Mouse (Mus musculus) retina, postnatal 7 days (tissue): ENCODE data around the gene Mycl.
A peak's percentile ranks its signal among the peaks of the same experiment; 100 is the strongest.
"Not testable (repeated sequence)": the region's sequence is repeated elsewhere in the genome, so short reads cannot be mapped to it uniquely, and the experiment has no call there.

Experiments
- DNase-seq: peaks from one replicate; pipeline ENCODE4 v3.0.0-alpha.2; 2012; ENCODE audit warnings: low read depth, low spot score

Mycl gene

DNA sequence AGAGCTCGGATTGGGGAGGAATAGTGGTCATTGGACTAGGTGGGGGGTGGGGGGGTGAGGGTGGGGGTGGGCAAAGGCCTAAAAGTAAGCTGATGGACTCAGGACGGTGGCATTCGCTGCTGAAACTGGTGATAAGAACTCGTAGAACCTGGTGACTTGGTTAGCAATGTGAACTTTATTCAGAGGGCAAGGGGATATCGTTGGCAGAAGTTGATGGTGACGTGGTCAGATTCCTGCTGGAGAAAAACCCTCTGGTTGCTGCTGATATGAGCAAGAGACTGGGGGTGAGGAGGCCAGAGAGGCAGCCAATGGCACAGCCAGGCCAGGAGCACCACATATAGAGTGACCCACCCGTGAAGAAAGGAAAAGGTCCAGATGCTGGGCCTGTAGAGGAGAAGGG is 14.2 kb upstream of the Mycl start:
- DNase-seq, result no peak

DNA sequence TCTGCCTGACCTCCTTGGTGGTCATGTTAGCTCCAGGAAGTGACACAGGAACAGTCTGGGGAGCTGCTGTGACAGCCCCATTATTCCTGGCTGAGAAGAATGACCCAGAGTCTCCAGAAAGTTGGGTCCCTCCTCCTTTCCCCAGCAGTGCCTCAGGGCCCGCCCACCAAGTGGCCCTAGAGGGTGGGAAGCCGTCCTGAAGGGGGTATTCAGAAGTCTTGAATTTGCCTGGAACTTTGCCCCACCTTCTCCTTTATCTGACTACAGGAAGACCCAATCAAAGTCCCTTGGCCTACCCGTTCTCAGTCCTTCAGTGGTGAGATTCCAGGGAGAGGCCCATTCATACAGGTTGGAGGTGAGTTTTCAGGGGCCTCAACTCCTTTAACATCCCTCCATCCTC is 13.5 kb upstream of the Mycl start:
- DNase-seq, result no peak

GRCm38 (mm10) chr4:122982537-122982936 is 12.9 kb upstream of the Mycl start:
- DNase-seq, result no peak

DNA sequence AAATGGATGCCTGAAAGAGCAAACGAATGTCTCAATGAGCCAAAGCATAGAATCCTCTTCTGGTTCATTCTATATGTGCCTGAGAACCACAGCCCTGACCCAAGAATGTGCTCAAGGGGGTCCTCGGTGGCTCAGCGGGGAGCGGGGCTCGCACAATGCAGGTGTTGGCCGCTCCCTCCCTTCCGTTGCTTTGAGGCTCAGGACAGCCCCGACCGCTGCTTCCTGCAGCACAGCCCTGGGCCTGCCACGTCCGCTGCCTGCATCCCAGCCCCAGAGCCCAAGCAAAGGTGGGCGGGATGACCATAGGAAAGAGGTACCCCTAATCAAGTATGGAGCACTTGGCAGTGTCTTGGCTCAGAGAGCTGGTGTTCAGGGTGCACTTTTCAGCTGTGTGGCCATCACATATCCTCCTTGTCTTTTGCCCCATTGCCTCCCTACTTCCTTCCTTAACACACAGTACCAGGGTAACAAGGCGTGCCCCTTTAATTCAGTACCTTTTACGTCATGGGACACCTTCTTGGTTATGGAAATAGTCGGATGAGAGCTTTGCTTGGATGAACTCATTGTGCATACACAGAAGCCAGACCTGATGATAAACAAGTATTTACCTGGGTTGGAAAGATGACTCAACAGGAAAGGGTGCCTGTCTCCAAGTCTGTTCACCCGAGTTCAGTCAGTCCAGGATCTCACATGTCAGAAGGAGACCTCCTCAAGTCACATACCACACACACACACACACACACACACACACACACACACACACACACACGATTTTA is 11.8 kb upstream of the Mycl start:
- no peak for DNase-seq

DNA sequence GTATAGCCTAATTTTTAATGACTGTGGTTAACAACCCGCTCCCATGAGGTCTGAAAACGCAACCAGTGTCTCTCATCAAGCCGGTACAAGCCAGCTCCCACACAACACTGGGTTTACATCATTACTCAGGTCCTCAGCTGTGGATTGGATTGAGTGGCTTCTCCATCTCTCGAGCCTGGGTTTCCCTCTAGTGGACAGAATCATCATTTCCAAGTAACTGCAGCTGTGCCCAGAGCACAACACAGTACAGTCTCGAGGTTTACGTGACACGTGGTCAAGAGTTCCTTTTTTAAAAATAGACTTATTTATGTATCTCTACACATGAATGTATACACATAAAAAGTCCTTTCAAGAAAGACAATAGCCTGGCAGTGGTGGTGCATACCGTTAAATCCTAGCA is 10.3 kb upstream of the Mycl start:
- peak; percentile 65 for DNase-seq

GRCm38 (mm10) chr4:122987421-122987820 is 8.0 kb upstream of the Mycl start:
- DNase-seq, result no peak

GRCm38 (mm10) chr4:122988004-122988403 is 7.4 kb upstream of the Mycl start:
- DNase-seq, result not testable (repeated sequence)

- DNase-seq, result no peak
Measured at GRCm38 (mm10) chr4:122991177-122991576, 4.3 kb upstream of the Mycl start.

DNA sequence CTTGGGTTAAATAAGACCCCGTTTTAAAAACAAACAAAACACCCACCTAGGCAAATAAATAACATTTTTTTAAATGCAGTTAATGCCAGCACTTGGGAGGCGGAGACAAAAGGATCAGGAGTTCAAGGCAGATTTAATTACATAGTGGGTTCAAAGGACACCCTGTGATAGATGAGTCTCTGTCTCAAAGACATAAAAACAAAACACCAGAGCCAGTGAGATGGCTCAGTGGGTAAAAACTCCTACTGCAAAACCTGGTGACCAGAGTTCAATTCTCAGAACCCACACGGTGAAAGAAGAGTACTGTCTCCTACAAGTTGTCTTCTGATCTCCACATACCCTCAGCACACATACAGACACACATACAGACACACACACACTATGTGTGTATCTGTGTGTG is 3.2 kb upstream of the Mycl start:
- no peak for DNase-seq

- no peak for DNase-seq
Measured at GRCm38 (mm10) chr4:122996221-122996617, 767 bp downstream of the Mycl start.

DNA sequence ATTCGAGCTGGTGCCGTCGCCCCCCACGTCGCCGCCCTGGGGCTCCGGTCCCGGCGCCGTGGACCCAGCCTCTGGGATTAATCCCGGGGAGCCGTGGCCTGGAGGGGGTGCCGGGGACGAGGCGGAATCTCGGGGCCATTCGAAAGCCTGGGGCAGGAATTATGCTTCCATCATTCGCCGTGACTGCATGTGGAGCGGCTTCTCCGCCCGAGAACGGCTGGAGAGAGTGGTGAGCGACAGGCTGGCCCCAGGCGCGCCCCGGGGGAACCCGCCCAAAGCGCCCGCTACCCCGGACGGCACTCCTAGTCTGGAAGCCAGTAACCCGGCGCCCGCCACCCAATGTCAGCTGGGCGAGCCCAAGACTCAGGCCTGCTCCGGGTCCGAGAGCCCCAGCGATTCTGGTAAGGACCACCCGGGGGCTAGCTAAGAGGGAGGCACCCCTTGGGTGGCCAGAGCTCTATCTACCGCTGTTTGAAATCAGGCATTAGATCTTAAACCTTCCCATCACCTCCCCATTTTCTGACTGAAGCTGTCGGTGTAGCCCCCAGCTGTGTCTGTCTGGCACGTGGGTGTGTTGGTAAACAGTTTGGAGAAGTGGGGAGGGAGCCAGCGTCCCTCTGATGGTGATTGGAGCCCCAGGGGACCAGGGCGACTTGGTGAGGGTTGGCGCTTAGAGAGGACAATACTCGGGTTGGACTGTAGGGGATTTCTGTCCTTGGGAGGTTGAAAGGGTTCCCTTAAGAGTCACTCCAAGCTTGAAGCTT is 1.3 kb downstream of the Mycl start:
- no peak for DNase-seq

- DNase-seq, result peak; percentile 77
Measured at GRCm38 (mm10) chr4:122998537-122999262, 3.2 kb downstream of the Mycl start.

- DNase-seq, result no peak
Measured at GRCm38 (mm10) chr4:122999263-122999691, 3.8 kb downstream of the Mycl start.

GRCm38 (mm10) chr4:123000130-123000529 is 4.7 kb downstream of the Mycl start:
- DNase-seq, result no peak

- DNase-seq, result no peak
Measured at GRCm38 (mm10) chr4:123000617-123001342, 5.3 kb downstream of the Mycl start.

GRCm38 (mm10) chr4:123005054-123005966 is 9.9 kb downstream of the Mycl start:
- no peak for DNase-seq

DNA sequence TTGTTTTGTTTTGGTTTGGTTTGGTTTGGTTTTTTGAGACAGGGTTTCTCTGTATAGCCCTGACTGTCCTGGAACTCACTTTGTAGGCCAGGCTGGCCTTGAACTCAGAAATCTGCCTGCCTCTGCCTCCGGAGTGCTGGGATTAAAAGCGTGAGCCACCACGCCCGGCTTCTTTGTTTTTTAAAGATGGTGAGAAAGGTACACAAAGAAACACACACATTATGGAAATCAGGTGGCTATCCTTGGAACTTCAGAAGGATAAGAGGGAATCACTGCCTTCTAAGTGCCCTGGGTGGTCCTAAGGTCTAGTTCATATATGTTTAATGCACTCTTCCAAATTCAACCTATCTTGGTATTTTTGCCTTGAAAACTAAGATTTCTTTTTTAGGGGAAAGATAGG is 17.0 kb downstream of the Mycl start:
- not testable (repeated sequence) for DNase-seq

DNA sequence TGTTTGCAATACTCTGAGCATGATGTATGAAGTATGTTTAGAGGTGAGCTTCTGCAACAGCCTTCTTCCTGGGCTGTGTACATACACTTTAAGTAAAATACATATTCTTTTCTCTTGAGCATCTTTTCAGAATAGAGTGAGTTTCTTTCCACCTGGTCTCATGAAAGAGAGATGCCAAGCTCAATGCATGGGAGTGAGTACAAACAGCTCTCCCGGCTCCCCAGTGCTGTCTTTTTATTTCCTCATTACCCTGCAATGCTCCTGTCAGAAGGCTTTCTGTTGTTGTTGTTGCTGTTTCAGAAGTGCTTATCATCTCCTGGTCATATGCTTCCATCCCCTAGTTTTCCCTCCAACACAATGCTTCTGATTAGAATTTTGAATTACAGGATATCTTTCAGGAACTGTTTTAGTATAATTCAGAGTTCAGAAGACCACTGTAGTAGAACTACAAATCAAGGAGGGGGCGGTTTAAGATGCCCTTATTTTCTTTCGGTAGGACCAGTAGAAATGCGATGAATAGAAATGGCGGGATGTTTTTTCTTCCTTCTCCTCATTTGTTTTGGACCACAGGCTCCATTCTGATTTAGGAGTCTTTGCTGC is 18.0 kb downstream of the Mycl start:
- DNase-seq, result no peak

GRCm38 (mm10) chr4:123013949-123014406 is 18.5 kb downstream of the Mycl start:
- DNase-seq, result no peak
